Mouse (Mus musculus) liver, adult 2 months (tissue): ENCODE measurements around the gene Gpr3.

Experiments used
- CTCF ChIP-seq: fragments of 200-500 bp; IDR thresholded peaks from 2 replicates; pipeline ENCODE4 v1.5.1; 2011; ENCODE audit warnings: low read depth, low read length, control low read depth
- POLR2A ChIP-seq: fragments of 200-500 bp; IDR thresholded peaks from 2 replicates; pipeline ENCODE4 v1.6.1; 2011; ENCODE audit warnings: low read length, control low read depth; ENCODE audit not compliant: insufficient read depth; ENCODE audit errors: extremely low read depth

- no peak for TF ChIP-seq CTCF
- no peak for TF ChIP-seq POLR2A
These were observed 893 bp upstream of the Gpr3 start for GRCm38 (mm10) chr4:133213268-133213590.
